Mouse (Mus musculus) limb, embryonic 14.5 days (tissue): ENCODE measurements around the gene Triap1. TPM values are rescaled to one million over a fixed set of nuclear protein-coding genes. Genes with fewer than 3 reads are reported as not detected.
"Not testable (repeated sequence)": the region's sequence is repeated elsewhere in the genome, so short reads cannot be mapped to it uniquely, and the experiment has no call there.

ENCODE experiments used
- ATAC-seq: fragments of 200-750 bp; cut with Nextera tagmentation; 2 replicates; pipeline ENCODE4 v1.8.0; 2017; ENCODE audit warnings: low read depth, moderate number of reproducible peaks, moderate TSS enrichment; ENCODE audit not compliant: low FRiP score
- DNase-seq: peaks from one replicate; pipeline ENCODE4 v3.0.0-alpha.2; 2015; ENCODE audit warnings: low spot score
- H3K27ac ChIP-seq: fragments of 300-500 bp; sonication (generic); replicated peaks from 2 replicates; pipeline ENCODE4 v1.5.1; 2014; ENCODE audit warnings: low read depth, mild to moderate bottlenecking, low read length, moderate library complexity, mixed read lengths
- H3K27me3 ChIP-seq: fragments of 300-500 bp; sonication (generic); 2 replicates; pipeline ENCODE4 v1.6.1; 2014; ENCODE audit warnings: low read length, mixed read lengths; ENCODE audit not compliant: control insufficient read depth, insufficient read depth
- H3K36me3 ChIP-seq: fragments of 300-500 bp; sonication (generic); 2 replicates; pipeline ENCODE4 v1.6.1; 2014; ENCODE audit warnings: mild to moderate bottlenecking, low read length, moderate library complexity, mixed read lengths; ENCODE audit not compliant: control insufficient read depth, insufficient read depth
- H3K4me1 ChIP-seq: fragments of 300-500 bp; sonication (generic); 2 replicates; pipeline ENCODE4 v1.6.1; 2014; ENCODE audit warnings: antibody characterized with exemption, low read length, mixed read lengths; ENCODE audit not compliant: control insufficient read depth, insufficient read depth
- H3K4me2 ChIP-seq: fragments of 300-500 bp; sonication (generic); replicated peaks from 2 replicates; pipeline ENCODE4 v1.6.1; 2014; ENCODE audit warnings: low read depth, mild to moderate bottlenecking, low read length, moderate library complexity; ENCODE audit not compliant: severe bottlenecking
- H3K4me3 ChIP-seq: fragments of 300-500 bp; sonication (generic); replicated peaks from 2 replicates; pipeline ENCODE4 v1.5.1; 2014; ENCODE audit warnings: low read length
- H3K9ac ChIP-seq: fragments of 300-500 bp; sonication (generic); 2 replicates; pipeline ENCODE4 v1.6.1; 2014; ENCODE audit warnings: mild to moderate bottlenecking, low read depth, low read length, moderate library complexity; ENCODE audit not compliant: severe bottlenecking
- H3K9me3 ChIP-seq: fragments of 300-500 bp; sonication (generic); 2 replicates; pipeline ENCODE4 v1.6.1; 2016; ENCODE audit warnings: low read length; ENCODE audit not compliant: control insufficient read depth
- POLR2A ChIP-seq: fragments of 200-500 bp; IDR thresholded peaks from 2 replicates; pipeline ENCODE4 v1.8.0; 2012; ENCODE audit warnings: inconsistent platforms, mild to moderate bottlenecking, moderate library complexity, borderline replicate concordance; ENCODE audit not compliant: insufficient read depth, insufficient read length; ENCODE audit errors: extremely low read depth
- WGBS: fragments of 180-500 bp; shearing (Covaris S2); extraction: QIAGEN DNeasy Blood & Tissue Kit; methylation state at CpG from one replicate; pipeline ENCODE4 v1.1.7; 2014; 5-methylcytosine and 5-hydroxymethylcytosine counted together
- polyA plus RNA-seq, 2 experiments: library from polyadenylated mRNA; depleted of rRNA in 1 of 2; stranded (reverse) in 1 of 2; unstranded in 1 of 2; fragments of >200 nt; fragmentation: Nextera tagmentation in 1 of 2; extraction: Ambion mirVana in 1 of 2; gene quantifications; 2 replicates each; pipeline versions ENCODE4 v1.2.1 to v1.2.3; 2012 to 2014

The Triap1 gene
- polyA plus RNA-seq, 2 experiments, result 28.7 to 62.2 TPM

GRCm38 (mm10) chr5:115301615-115302014 is 39.4 kb upstream of the Triap1 start:
- peak overlapping the region; percentile 91 for H3K4me3 ChIP-seq
- H3K27me3 ChIP-seq, result no peaks in the 10 kb centered on the region
- H3K4me2 ChIP-seq, result peak overlapping the region; percentile 73
- peak overlapping the region; percentile 54 for H3K9ac ChIP-seq
- peak overlapping the region; percentile 76 for H3K27ac ChIP-seq
- no peak for DNase-seq
- WGBS, result 21% methylated on average over 13 of the region's 13 CpGs
- H3K4me1 ChIP-seq, result peaks cover 12% of the 10 kb centered on the region; the same call in 1 of the 2 replicates
- H3K36me3 ChIP-seq, result peaks cover 29% of the 10 kb centered on the region
- TF ChIP-seq POLR2A, result no peak
- H3K9me3 ChIP-seq, result no peaks in the 10 kb centered on the region
- no peak for ATAC-seq

GRCm38 (mm10) chr5:115302190-115302589 is 38.8 kb upstream of the Triap1 start:
- ATAC-seq, result not testable (repeated sequence)

GRCm38 (mm10) chr5:115312354-115312753 is 28.7 kb upstream of the Triap1 start:
- no peak overlapping the region for H3K9ac ChIP-seq
- ATAC-seq (no peak), DNase-seq (no peak)
- no peaks in the 10 kb centered on the region for H3K27me3 ChIP-seq
- WGBS, result 73% methylated on average over 4 of the region's 4 CpGs
- no peak for TF ChIP-seq POLR2A
- H3K36me3 ChIP-seq, result no peaks in the 10 kb centered on the region
- no peaks in the 10 kb centered on the region for H3K9me3 ChIP-seq
- no peak overlapping the region for H3K4me3 ChIP-seq
- H3K4me2 ChIP-seq, result no peak overlapping the region
- no peak overlapping the region for H3K27ac ChIP-seq
- H3K4me1 ChIP-seq, result peaks cover 14% of the 10 kb centered on the region

More at GRCm38 (mm10) chr5:115302190-115302589, 38.8 kb upstream of the Triap1 start:
- H3K9ac ChIP-seq, H3K4me2 ChIP-seq, H3K27me3 ChIP-seq, H3K4me3 ChIP-seq, H3K27ac ChIP-seq, DNase-seq, H3K9me3 ChIP-seq: not testable (repeated sequence)
- WGBS, result 79% methylated on average over 3 of the region's 7 CpGs
- Histone ChIP-seq H3K4me1 (peaks cover 12% of the 10 kb centered on the region; the same call in 1 of the 2 replicates), H3K36me3 (peaks cover 24% of the 10 kb centered on the region)

- H3K27me3 ChIP-seq, result no peaks in the 10 kb centered on the region
- H3K4me3 ChIP-seq, result no peak overlapping the region
- H3K9me3 ChIP-seq, result no peaks in the 10 kb centered on the region
- no peak overlapping the region for H3K4me2 ChIP-seq
- no peak for ATAC-seq
- DNase-seq, result no peak
- no peak overlapping the region; the same call in 1 of the 2 replicates for H3K27ac ChIP-seq
- peaks cover 20% of the 10 kb centered on the region for H3K4me1 ChIP-seq
- WGBS, result 62% methylated on average over 10 of the region's 10 CpGs
- H3K9ac ChIP-seq, result no peak overlapping the region
- H3K36me3 ChIP-seq, result no peaks in the 10 kb centered on the region
- TF ChIP-seq POLR2A, result no peak
Observed at GRCm38 (mm10) chr5:115312816-115313667, 28.0 kb upstream of the Triap1 start.

GRCm38 (mm10) chr5:115313668-115313943 is 27.4 kb upstream of the Triap1 start:
- ATAC-seq, result no peak
- no peak overlapping the region for H3K4me3 ChIP-seq
- H3K36me3 ChIP-seq, result no peaks in the 10 kb centered on the region
- H3K9ac ChIP-seq, result no peak overlapping the region
- DNase-seq, result no peak
- peaks cover 25% of the 10 kb centered on the region for H3K4me1 ChIP-seq
- no peaks in the 10 kb centered on the region for H3K9me3 ChIP-seq
- WGBS, result 24% methylated on average over 5 of the region's 5 CpGs
- peak overlapping the region; percentile 33; the same call in 1 of the 2 replicates for H3K27ac ChIP-seq
- TF ChIP-seq POLR2A, result no peak
- H3K4me2 ChIP-seq, result no peak overlapping the region
- no peaks in the 10 kb centered on the region for H3K27me3 ChIP-seq
